Mouse (Mus musculus) left cerebral cortex, postnatal 4 days (tissue): ENCODE results near the gene Rit1. TPM values are rescaled to one million over a fixed set of nuclear protein-coding genes. Genes with fewer than 3 reads are reported as not detected.
"Not testable (repeated sequence)": the region's sequence is repeated elsewhere in the genome, so short reads cannot be mapped to it uniquely, and the experiment has no call there.

Source experiments
- DNase-seq: peaks from one replicate; pipeline ENCODE4 v3.0.0-alpha.2; 2022
- intact Hi-C: fragments of 180-260 bp; cut with DNase I; formaldehyde crosslinking; loops from one replicate; pipeline ENCODE4 v1.15.1; 2025
- total RNA-seq, 2 experiments: library from RNA; stranded (reverse); gene quantifications; 2 replicates each; pipeline ENCODE4 v1.2.3; 2021

The Rit1 gene
- total RNA-seq = 10 to 100 TPM; 45.0 to 46.9 TPM

DNA sequence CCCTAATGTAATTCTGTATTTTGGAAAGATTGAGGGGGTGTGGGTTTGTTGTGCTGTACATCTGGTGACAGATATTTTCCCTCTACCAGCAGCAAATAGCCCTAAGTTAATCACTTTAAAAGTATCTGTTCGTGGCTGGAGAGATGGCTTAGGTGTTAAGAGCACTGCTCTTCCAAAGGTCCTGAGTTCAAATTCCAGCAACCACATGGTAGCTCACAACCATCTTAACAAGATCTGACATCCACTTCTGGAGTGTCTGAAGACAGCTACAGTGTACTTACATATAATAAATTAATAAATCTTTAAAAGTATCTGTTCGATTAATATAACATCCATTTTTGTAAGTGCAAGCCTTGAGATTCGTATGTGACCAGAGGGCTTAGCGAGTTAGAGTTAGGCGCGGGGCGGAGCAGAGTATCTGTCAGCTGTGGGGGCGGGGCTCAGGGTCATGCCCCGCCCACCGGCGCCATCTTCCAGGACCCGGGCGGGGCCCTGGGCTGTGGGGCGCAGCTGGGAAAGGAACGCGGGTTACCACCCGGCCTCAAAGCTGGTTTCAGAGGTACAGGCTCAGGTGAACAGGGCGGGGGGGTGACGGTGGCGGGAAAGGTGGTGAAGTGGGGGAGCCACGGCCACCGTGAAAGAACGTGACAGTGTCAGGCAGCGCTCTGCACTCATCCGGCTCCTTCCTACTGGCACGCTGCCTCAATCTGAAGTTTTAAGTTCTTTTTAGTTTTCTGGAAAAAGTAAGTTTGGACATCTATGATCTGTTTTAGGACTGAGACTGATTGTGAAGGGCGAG, at the start of gene Rit1:
Gene Rit1 (plus strand): TSS at position 440 of the 799 bp plus-strand sequence.
- peak; percentile 85 for DNase-seq
- intact Hi-C loops = no loop called here

DNA sequence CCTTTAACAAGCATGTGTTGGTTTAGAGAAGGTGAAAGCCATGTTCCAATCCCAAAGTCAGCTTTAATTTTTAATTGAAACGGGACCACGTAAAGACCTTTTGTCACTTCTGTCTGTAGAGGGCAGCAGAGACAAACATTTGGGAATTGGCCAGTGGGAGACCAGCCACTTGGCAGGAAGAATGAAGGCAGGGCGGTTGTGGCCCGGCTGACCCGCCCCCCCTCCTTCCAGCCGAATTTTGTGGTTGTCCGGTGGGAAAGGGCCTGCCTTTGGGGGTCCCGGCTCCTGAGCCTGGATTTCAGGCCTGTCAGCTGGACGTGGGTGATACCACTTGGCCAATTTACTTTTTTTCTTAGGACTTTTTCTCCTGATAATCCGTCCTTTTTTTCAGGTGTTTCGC, 39.2 kb upstream of the Rit1 start:
- intact Hi-C loops = no loop called here
- DNase-seq = peak; percentile 75

DNA sequence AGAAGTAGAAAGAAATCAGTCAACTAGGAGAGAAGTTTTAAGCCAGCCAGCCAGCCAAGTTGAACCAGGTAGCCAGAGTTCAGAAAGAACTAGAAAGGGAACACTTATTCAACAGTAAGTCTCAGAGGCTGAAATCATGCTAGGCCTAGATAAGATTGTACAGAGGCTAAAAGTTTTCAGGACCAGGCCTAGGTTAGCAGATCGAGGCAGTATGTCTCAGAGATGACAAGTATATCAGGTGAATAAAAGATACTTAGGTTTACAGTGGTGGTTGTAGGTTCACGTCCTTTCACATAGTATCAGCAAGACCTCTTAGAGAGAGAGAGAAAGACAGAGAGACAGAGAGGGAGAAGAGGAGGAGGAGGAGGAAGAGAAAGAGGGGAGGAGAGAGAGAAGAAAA, 32.8 kb upstream of the Rit1 start:
- intact Hi-C loops = no loop called here
- DNase-seq = no peak

DNA sequence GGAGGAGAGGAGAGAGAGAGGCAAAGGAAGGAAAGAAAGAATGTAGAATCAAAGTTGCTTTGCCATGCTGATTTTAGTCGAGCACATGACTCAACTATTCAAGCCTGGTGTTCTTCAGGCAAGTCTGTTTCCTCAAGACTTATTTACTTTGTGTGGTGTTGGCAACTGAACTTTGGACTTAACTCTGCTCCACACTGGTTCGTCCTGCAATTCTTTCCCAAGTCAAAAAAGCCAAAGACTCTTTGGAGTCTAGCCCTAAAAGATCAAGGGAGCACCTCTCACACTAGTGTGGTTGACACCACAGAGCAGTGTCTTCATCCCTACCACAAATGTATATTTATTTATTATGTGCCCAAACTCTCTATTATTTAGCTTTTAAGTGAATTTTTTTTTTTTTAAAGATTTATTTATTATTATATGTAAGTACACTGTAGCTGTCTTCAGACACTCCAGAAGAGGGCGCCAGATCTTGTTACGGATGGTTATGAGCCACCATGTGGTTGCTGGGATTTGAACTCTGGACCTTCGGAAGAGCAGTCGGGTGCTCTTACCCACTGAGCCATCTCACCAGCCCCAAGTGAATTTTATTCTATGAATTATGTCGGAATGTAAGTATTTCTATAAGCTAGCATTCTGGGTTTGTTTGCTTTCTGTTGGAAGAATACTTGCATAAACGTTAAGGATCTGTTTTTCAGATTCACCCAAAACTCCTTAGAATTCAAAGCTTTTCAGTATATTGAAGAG, 32.2 kb upstream of the Rit1 start:
- no peak for DNase-seq
- intact Hi-C loops = no loop called here

DNA sequence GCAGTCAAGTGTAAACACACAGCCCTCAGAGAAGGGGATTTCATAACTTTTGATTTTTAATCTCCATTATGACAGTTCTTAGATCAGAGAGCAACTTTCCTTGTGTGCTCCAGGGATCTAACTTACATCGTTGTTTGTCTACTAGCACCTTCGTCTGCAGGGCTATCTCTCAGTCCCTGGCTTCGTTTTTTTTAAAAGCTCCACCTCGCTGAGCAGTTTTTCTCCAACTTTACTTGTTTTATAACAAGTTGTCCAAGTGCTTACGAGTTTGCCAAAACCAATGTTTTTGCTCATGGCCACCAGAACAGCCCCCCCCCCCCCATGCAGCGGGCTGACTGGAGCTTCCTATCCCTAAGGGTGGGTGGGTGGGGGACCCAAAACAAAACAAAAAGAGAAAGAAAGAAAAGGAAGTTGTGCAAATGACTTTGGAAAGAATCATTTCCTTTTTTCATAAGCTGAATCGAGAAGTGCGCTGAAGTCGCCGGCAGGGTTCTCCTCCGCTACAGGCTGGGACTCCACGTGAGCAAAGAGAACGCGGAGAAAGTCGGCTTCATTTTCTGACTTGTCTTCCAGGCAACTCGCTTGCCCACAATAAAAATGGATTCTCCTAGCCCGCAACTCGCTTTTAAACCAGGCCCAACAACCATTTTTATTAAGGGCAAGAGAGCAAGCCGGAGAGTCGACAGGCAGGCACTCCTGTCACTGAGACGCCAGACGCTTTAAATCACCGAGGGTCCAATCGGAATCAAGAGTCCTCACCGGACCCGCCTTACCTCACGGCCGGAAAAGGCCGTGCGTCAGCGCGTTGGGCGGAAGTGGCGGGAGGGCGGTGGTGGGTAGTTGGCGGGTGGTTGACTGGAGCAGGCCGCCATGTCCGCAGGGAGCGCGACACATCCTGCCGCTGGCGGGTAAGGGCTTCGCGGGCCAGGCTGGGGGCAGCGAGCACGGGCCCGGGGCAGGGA, 31.4 kb upstream of the Rit1 start, which contains the start of gene Khdc4:
Gene Khdc4 (plus strand): TSS at position 824 of the 962 bp plus-strand sequence.
- DNase-seq = peak; percentile 96
- intact Hi-C loops = no loop called here

DNA sequence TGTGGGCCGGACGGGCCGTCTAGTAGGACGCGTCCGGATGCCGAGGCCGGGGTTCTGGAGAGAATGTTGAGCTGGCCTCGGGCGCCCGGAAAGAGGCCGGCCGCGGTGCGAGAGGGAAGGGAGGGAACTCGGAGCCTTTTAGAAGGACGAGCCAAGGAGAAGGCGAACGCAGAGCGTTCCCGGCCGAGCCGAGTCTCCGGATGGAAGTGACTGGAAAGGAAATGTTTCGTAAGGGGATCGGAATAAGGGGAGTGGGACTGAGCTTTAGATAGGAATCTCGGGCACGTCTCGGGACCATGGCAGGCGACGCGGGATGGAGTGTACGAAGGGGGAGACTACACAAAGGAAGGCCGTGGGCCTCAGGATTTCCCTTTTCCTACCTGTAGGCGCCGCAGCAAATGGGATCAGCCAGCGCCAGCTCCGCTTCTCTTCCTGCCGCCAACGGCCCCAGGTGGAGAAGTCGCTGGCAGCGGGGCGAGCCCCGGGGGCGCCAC, 30.6 kb upstream of the Rit1 start:
- intact Hi-C loops = no loop called here
- DNase-seq = peak; percentile 60

DNA sequence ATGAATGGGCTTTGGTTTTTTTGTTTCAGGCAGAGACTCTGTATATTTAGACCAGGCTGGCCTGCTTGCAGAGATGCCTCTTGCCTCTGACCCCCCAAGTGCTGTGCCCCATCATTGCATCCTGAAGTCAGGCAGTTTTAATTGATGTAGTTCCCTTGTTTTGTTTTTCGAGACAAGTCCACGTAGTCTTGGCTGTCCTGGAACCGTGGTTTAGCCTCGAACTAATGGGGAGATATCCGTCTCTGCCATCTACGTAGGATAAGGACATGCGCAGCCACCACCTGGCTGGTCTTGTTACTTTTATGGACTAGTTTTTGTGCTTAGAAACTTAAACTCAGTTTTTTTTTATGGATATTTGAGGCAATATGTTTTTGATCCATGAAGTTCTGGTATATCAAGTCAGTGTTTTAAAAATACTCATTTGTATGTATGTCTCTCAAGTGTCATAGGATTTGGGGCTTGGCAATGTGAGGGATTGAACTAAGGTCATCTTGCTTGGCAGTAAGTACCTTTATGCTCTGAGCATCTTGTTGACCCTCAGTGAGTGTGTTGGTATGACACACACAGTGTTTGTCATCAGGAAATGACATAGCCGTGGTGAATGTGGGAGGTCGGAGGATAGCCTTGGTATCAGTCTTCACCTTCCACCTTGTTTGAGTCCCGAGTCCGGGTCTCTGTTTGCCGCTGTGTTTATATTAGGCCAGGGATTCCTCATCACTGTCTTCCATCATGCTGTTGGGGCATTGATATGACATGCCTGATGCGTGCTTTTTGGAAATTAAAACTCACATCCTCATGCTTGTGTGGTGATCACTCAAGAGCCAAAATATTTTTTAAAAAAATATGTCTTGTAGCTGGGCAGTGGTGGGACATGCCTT, 29.7 kb upstream of the Rit1 start:
- DNase-seq = no peak
- intact Hi-C loops = no loop called here

DNA sequence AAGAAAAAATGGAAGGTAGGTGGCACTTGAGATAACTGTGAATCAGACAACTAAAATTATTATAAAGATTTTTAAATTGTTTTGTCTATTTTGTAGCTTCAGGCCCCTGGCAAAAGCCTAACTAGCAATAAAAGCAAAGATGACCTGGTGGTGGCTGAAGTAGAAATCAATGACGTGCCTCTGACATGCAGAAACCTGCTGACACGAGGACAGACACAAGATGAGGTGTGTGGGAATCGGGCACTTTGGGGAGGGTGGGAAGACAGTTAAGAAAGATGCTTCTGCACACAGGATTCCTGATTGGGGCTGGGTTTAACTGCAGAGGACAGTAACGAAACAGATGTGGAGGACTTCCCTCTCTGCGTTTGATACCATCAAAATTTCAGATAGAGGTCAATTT, 27.6 kb upstream of the Rit1 start:
- intact Hi-C loops = no loop called here
- no peak for DNase-seq

DNA sequence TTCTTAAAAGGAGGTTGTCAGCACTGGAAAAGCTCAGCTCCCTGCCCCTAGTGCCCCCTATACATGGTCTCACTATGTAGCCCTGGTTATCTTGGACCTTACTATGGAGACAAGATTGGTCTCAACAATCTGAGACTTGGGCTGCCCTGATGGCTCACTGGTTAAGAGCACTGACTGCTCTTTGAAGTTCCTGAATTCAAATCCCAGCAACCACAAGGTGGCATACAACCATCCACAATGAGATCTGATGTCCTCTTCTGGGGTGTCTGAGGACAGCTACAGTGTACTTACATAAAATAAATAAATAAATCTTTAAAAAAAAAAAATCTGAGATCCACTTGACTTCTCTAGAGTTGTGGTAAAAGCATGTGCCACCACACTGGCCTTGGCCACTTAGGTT, 21.1 kb upstream of the Rit1 start:
- intact Hi-C loops = loop anchor here (10.0 kb wide), 1 partner anchor 379 kb away; no protein-coding TSS in a partner anchor

DNA sequence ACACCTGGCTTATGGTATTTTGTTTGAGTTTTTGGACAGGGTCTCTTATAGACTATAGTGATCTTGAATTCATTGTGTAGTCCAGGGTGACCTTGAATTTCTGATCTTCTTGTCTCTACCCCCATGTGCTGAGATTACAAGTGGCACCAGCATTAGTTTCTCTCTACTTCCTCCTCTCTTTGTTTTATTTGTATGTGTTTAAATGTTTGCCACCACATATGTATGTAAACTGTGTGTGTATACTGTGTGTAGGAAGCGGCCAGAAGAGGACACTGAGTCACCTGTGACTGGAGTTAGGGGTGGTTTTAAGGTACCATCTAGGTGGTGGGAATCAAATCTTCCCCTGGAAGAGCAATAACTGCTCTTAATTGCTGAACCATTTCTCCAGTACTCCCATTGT, 18.6 kb upstream of the Rit1 start:
- no peak for DNase-seq
- intact Hi-C loops = loop anchor here (10.0 kb wide), 1 partner anchor 377 kb away; no protein-coding TSS in a partner anchor

More for the DNA sequence above, 21.1 kb upstream of the Rit1 start:
- no peak for DNase-seq

DNA sequence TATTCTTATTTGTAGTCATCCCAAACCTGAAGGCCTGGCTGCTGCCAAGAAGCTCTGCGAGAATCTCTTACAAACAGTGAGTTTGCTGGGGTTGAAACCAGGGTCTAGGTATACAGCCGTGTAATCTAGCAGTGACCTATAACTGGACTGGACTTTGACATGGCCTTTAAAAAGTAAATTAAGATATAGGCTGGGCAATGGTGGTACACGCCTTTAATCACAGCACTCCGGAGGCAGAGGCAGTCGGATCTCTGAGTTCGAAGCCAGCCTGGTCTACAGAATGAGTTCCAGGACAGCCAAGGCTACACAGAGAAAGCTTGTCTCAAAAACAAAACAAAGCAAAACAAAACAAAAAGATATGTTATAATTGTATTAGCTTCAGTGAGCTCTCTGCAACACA, 17.8 kb upstream of the Rit1 start:
- intact Hi-C loops = loop anchor here (10.0 kb wide), 1 partner anchor 376 kb away; no protein-coding TSS in a partner anchor
- DNase-seq = no peak

DNA sequence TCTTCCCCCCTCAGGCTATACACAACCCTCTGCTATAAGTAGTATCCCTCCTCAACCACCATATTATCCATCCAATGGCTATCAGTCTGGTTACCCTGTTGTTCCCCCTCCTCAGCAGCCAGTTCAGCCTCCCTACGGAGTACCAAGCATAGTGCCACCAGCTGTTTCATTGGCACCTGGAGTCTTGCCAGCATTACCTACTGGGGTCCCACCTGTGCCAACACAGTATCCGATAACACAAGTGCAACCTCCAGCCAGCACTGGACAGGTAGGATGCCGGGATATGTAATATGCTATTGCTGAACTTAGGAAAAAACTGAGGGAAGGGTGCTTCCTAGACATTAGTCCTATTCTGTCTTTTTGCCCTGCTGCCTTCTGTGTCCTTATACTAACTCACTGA, 16.4 kb upstream of the Rit1 start:
- intact Hi-C loops = no loop called here
- no peak for DNase-seq

DNA sequence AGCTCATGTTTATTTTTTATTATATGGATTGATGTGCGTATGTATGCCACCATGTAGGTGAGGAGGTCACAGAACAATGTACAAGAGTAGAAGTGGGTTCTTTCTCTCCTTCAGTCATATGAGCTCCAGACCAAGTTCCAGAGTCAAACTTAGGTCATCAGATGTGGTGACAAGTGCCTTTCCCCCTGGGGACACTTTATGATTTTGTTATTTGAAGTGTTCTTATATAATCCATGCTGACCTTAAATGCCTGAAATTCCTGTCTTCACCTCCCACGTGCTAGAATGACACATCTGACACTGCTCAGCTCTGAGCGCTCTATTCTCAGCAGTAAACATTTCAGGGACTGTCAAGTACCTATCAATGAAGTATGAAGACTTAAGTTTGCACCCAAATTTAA, 15.4 kb upstream of the Rit1 start:
- intact Hi-C loops = no loop called here

DNA sequence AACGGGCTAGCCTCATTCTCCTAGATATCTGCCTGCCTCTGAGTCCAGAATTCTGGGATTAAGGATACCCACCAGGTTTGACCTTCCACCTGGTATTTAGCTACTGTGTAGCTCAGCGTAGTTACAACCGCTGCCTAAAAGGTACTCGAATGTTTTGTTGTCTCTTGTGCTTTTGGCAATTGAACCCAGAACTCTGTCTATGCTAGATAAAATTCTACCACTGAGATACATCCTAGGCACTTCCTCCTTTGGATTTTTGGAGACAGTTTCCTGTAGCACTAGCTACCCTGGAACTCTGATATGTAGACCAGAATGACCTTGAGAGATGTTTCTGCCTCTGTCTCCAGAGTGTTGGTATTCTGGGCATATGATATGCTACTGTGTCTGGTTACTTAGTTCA, 2.9 kb upstream of the Rit1 start:
- intact Hi-C loops = no loop called here
- DNase-seq = no peak

More for the DNA sequence above, 15.4 kb upstream of the Rit1 start:
- DNase-seq = no peak

DNA sequence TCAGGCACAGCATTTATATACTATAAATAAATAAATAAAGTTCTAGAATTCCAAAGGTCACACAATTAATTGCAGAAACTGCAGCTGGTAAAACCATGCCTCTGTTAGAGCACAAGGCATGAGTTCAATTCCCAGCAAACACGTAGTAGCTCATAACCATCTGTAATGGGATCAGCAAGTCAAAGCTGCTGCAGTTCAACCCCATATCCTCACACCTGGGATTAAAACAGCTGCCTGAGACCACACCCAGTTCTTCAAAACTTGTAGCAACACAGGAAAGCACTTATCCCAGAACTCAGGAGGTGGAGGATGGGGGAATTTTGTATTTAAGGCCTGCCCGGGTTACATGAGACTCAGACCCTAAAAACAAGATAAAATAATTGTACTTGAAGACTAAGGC, 1.9 kb upstream of the Rit1 start:
- no peak for DNase-seq
- intact Hi-C loops = no loop called here

DNA sequence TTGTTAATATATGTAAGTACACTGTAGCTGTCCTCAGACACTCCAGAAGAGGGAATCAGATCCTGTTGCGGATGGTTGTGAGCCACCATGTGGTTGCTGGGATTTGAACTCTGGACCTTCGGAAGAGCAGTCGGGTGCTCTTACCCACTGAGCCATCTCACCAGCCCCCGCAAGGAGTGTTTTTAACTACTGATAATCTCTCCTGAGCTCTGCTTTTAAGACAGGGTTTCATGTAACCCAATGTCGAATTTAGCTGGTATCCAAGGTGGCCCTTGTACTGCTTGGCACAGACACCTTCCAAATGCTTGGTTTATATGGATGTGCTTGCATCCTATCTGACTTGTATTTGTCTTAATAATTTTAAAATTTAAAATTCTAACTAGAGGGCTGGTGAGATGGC, 922 bp upstream of the Rit1 start:
- intact Hi-C loops, DNase-seq: not testable (repeated sequence)

DNA sequence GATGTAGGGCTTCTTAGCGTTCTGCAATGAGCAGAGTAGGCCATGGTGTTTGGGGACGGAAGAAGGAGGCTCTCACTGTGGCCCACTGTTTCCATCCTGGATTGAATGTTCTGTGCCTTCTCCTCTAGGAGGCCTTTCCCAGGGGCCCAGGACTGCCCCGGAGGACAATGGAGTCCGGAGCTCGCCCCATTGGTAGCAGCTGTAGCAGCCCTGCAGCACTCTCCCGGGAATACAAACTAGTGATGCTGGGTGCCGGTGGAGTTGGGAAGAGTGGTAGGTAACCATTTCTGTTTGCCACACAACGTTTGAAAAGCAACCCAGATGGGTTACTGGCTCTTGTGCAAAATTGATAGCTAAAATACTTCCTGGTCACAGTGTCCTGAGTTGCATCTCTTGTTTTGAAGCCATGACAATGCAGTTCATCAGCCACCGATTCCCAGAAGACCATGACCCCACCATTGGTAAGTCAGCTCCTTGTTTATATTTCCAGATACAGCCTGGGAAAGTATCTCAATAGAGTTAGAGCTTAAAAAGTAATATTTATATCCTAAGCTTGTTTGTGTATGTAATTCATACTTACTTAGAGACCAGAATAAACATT, 660 bp downstream of the Rit1 start:
- intact Hi-C loops = no loop called here
- DNase-seq = peak; percentile 24

DNA sequence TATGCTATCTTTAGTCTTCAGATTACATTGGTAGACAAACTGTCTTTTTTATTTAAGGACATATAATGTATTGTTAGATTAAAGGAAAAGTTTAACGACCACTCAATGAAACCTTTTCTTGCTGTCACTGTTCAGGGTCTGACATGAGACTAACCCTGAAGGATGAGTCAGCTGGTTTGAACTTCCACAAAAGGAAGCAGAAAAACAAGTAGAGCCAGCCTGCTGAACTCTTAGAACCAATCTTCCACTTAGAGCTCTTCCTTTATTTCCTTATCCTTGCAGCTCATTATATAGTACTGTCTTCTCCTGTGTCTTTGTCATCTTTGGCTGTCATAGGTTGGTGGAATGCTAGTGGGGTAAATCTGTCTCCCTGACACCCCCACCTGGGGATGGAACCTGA, 1.2 kb downstream of the Rit1 start:
- intact Hi-C loops = no loop called here
- no peak for DNase-seq

DNA sequence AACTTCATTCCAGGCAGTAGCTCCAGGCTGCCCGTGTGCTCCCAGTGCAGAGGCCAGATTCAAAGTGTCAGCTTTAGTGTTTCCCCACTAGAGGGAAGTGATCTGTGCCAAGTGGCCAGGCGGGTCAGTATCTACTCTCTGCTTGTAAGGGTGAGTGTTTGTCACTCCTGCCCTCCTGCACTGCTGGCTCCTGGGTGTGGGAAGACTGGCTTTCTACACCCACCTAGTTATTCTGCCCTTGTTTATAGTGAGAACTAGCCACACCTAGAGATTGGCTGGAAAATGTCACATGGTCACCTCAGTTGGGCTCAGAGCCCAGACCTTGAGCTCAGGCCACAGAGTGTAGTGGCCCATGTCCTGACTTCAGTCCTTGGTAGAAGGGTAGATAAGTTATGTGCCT, 2.5 kb downstream of the Rit1 start:
- DNase-seq = peak; percentile 15
- intact Hi-C loops = no loop called here
